Mouse (Mus musculus) kidney, adult 11 months (tissue): Measurements from ENCODE around the gene Smarcd1.
"Not testable (repeated sequence)": the region's sequence is repeated elsewhere in the genome, so short reads cannot be mapped to it uniquely, and the experiment has no call there.

Experiments used
- DNase-seq: peaks from one replicate; pipeline ENCODE4 v3.0.0; 2022

Gene Smarcd1

GRCm38 (mm10) chr15:99684156-99684555, 17.8 kb upstream of the Smarcd1 start:
- DNase-seq, result no peak

DNA sequence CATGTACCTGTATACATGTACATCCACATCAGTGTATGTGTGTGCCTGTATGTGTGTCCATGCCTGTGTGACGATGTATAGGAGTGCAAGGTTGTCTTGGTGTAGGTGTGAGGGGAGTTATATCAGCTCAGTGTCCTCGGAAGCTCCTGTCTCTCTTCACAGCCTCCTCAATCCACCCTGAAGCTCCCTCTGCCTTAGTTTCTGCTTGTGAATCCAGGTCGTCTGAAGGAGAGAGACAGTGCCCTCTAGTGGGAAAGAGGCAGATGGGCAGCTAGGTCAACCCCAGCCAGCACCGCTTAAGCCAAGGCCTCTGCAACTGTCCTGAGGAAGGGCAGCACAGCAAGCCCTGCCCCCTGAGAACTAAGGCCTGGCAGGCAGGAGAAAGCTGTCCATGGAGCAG, 13.2 kb upstream of the Smarcd1 start:
- DNase-seq, result peak; percentile 46

- DNase-seq, result no peak
These were observed 11.0 kb upstream of the Smarcd1 start for GRCm38 (mm10) chr15:99690924-99691323.

GRCm38 (mm10) chr15:99691976-99692375, 10.0 kb upstream of the Smarcd1 start:
- no peak for DNase-seq

DNA sequence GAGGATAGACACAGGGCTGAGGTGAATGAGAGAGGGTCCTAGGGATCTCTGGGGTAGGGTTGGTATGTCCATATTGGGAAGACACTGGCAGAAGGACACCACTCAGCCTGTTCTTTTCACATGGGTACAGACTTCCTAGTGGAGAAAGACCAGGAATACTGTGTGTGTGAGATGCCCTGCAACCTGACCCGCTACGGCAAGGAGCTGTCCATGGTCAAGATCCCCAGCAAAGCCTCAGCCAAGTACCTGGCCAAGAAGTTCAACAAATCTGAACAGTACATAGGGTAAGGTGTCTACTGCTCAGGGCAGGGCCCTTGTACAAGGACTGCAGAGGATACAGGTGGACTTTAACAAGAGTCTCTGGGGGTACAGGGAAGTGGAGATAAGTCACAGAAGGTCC, 4.6 kb upstream of the Smarcd1 start:
- no peak for DNase-seq

- DNase-seq, result no peak
These were observed 3.3 kb upstream of the Smarcd1 start for GRCm38 (mm10) chr15:99698533-99699085.

DNA sequence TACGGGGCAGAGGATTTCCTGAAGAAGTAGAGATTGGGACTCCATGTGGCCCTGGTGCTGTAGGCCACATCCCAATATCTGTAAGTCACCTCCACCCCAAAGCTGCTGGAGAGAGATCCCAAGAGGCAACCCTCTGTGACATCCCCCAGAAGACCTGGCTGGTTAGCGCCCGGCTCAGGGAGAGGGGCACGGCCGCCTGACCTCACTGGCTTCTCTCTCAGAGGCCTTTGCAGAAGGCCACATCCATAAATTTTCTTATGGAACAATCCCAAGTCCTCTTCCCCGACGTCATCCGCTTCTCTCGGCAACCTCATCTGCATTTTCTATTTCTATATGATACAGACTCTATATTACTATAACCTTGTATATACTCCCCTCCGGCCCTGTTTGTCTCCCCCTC, 2.2 kb upstream of the Smarcd1 start:
- no peak for DNase-seq

GRCm38 (mm10) chr15:99700219-99701106, 1.5 kb upstream of the Smarcd1 start:
- DNase-seq, result peak; percentile 63

- not testable (repeated sequence) for DNase-seq
These were observed 310 bp upstream of the Smarcd1 start for GRCm38 (mm10) chr15:99701640-99701998.

- DNase-seq, result no peak
These were observed 1.2 kb downstream of the Smarcd1 start for GRCm38 (mm10) chr15:99703104-99703503.

DNA sequence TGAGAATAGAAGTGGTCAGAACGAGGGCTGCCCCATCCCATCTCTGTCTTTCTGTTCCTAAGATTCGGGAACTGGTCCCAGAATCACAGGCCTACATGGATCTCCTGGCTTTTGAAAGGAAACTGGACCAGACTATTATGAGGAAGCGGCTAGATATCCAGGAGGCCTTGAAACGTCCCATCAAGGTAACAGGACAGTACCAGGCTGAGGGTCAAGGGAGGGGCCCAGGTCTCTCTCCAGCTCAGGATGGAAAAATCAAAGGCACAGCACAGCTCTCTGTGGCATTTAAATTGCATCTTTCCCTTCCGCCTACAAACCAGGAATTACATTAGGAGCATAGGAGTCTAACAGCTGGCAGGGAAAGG, 1.7 kb downstream of the Smarcd1 start:
- no peak for DNase-seq

DNA sequence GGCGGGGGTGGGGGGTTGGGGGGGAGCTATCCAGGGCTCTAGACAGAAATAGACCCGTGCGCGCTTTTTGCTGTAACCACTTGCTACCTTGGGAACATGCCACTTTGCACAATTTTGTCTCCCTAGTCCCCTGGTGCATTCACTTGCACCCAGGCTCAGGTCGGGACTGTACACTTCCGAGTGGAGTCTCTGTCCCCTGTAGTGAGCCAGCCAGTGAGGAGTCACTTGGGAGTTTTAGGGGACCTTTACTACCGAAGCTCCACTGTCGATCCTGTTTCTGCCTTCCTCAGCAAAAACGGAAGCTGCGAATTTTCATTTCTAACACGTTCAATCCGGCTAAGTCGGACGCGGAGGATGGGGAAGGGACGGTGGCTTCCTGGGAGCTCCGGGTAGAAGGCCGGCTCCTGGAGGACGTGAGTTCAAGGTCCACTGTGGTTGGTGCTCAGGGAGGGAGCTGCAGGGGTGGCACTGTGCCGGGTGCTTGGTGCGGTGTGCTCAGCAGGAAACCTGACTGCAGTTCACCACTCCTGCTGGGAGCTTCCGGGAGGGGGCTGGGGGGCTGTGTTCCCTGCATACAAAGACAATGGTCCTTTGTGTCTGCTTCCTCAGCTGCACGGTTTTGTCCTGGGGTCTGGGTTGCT, 2.2 kb downstream of the Smarcd1 start:
- peak; percentile 79 for DNase-seq

- no peak for DNase-seq
These were observed 3.0 kb downstream of the Smarcd1 start for GRCm38 (mm10) chr15:99704881-99705280.

- DNase-seq, result no peak
These were observed 3.6 kb downstream of the Smarcd1 start, which contains the start of gene Gm17349 for GRCm38 (mm10) chr15:99705440-99706048. TSS of gene Gm17349 (minus strand) at chr15:99705490.

DNA sequence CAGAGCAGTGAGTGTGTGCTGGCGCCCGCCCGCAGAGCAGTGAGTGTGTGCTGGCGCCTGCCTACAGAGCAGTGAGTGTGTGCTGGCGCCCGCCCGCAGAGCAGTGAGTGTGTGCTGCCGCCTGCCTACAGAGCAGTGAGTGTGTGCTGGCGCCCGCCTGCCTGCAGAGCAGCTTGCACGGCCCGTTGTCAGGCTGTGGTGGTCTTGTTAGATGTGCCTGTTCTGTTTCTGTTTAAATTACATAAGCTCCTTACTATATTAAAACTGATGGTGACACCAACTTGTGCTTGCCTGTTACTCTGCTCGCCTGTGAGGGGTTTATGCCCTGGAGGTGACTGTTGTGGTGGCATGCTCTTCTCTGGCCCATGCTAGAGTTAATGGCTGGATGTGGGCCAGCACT, 6.2 kb downstream of the Smarcd1 start:
- no peak for DNase-seq

DNA sequence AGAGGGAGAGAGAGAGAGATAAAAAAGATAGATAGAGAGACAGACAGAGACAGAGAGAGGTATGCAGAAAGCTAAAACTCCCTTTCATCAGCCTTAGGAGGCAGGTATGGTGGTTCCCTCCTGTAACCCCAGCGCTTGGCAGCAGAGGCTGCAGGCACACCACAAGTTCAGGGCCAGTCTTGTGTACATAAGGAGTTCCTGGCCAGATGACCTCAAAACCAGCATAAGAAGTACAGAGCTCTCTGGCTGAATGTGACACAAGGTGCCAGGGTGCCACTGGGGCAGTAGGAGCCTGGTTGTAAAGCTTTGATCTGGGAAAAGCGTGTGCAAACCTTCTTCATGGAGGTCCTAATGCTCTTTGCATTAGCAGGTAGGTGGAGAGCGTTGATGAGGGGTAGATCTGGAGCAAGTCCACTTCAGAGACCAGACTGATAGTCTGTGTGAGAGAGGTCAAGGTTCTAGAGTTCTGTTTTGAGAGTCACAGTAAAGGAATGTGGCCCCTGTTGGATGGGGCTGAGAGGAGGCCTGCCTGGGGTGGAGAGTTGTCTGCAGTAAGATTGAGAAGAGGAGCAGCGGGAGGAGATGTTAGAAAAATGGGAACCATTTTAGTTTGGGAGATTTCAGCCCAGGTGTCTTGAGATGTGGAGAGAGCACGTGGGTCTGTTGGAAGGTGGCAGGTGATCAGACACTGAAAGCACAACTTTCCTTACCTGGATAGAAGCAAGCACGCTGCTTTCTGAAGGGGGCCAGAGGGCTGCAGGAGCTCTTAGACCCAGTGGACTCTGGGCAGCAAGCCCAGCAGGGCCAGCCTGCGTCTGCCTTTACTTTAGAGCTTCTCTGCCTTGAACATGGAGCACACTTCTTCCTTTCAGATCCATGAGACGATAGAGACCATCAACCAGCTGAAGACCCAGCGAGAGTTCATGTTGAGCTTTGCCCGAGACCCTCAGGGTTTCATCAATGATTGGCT, 8.6 kb downstream of the Smarcd1 start:
- DNase-seq, result no peak

- no peak for DNase-seq
These were observed 9.6 kb downstream of the Smarcd1 start for GRCm38 (mm10) chr15:99711491-99711890.

DNA sequence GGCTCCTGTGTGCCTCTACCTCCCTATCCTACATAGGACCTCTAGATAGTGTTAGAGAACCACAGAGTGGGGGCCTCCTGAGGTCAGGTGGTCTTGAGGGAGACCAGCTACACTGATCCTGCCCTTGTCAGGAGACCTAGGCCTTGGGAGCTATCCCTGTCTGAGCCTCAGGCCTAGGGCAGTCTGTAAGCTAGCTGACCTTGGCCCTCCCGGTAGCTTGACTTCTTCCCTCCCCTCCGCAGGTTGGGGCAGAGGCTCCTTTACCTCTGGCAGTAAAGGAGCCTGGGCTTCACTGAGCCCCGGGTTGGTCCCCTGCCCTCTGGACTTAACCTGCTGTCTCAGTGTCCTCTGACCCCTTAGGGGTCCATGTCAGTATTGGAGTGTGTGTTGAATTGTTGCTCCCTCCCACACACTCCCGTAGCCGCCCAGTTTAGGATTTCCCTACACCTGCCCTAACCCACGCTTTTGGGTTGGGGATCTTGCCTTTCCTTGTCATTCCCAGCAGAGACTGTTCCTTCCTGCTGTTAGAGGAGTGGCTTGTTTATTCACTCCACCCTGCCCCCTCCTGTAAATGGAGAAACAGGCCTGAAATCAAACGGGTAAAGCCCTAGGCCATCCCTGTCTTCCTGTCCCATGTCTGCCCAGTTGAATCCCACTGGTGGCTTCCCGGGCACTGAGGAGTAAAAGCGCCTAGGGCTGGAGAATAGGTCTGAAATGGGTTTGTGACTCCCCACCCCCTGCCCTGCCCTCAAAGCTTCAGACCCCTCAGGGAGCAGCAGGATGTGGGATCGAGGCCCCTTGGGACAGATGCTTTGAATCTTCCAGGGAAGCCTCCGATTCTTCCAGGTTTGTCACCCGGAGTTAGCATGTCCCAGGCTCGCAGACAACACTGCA, 11.0 kb downstream of the Smarcd1 start:
- DNase-seq, result no peak

DNA sequence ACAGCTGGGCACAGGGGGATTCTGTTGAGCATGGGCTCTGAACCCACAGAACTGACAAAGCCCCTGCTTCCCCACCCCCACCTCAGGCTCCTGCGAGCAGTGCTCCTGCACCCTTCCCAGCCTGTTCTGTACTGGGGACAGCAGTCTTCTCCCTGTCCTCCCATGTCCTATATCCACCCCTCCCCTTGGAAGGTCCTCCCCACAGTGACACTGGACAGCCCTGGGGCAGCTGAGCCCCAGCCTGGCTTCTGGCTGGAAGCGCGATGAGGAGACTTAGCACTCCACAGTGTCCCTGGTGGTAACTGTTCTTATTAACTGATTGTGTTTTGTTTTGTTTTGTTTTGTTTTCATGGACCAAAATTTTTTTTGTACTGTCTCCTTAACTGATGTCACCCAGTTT, 11.6 kb downstream of the Smarcd1 start:
- no peak for DNase-seq

GRCm38 (mm10) chr15:99714206-99714605, 12.3 kb downstream of the Smarcd1 start:
- no peak for DNase-seq

DNA sequence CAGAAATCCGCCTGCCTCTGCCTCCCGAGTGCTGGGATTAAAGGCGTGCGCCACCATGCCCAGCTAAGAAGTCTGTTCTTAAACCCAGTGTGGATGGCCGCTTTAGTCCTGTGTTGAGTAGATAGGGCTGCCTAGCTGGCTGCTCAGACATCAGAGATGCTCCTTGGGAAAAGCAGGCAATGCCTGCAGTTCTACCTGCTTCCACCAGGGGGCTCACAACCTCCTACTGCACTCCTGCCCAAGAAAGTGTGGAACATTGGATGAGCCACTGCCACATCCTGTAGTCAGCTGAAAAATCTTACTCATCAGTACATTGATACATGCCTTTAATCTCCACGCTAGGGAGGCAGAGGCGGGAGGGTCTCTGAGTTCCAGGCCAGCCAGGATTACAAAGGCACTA, 12.9 kb downstream of the Smarcd1 start:
- peak; percentile 78 for DNase-seq
